Mouse (Mus musculus): ENCODE results near the gene Gm21637. TPM values are rescaled to one million over a fixed set of nuclear protein-coding genes. Genes with fewer than 3 reads are reported as not detected.
"Not testable (repeated sequence)": the region's sequence is repeated elsewhere in the genome, so short reads cannot be mapped to it uniquely, and the experiment has no call there.

Gm21637 gene
- polyA plus RNA-seq (2012; rRNA removed): not detected in 2 replicates

DNA sequence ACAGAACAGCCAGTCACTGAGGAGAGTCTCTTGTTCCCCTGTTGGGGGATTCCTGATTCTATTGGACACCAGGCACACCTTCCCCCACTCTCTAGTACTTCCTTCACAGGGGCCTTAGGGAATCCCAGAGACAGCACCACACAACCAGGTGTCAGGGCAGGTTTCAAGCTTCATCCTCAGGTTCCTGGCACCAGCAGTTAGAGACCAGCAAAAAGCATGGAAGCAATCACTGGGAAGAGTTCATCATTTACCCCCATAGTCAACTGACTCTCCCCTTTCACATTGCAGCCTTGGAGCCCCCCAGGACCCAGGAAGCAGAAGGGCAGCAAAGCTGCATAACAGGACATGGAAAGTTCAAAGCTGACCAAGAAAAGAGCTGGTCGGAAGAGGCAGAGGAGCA is at the start of gene Gm21637:
TSS of gene Gm21637 (plus strand) at position 301 of the 400 bp plus-strand sequence.
- not testable (repeated sequence) for DNase-seq; H3K4me1 ChIP-seq (ENCODE audit: control insufficient read depth, insufficient read depth, low read length); H3K4me3 ChIP-seq (replicated peaks; ENCODE audit: extremely low read depth, low read depth, low read length)
- no CpG with 5 or more reads among the region's 1 CpGs for WGBS

Other genes with a start within 250 kb of the Gm21637 start
- gene Btbd35f25, start 244.9 kb upstream of the Gm21637 start, polyA plus RNA-seq (2012; rRNA removed): not detected in 2 replicates
- gene Btbd35f22, start 85.8 kb downstream of the Gm21637 start, polyA plus RNA-seq (2012; rRNA removed): not detected in 2 replicates

All from lung, adult 2 months (tissue).